Mouse (Mus musculus): Measurements from ENCODE around the gene Olfr654. TPM values are rescaled to one million over a fixed set of nuclear protein-coding genes. Genes with fewer than 3 reads are reported as not detected.

Gene Olfr654
- polyA plus RNA-seq, 1 experiment from 2014 or later = not detected

GRCm38 (mm10) chr7:104603173-104603572, 16.3 kb downstream of the Olfr654 start:
- Histone ChIP-seq H3K27ac (ENCODE audit: low read length) (no peak overlapping the region), H3K4me1 (ENCODE audit: control insufficient read depth, insufficient read depth, low read length) (no peaks in the 10 kb centered on the region), H3K4me2 (ENCODE audit: low read length) (no peak overlapping the region), H3K36me3 (ENCODE audit: control insufficient read depth, insufficient read depth, low read length) (no peaks in the 10 kb centered on the region), H3K9ac (ENCODE audit: low read depth, low read length) (no peak overlapping the region), H3K9me3 (replicated peaks; ENCODE audit: control insufficient read depth, low read length, poor library complexity, severe bottlenecking) (no peaks in the 10 kb centered on the region), H3K4me3 (ENCODE audit: low read depth, low read length) (no peak overlapping the region), H3K27me3 (ENCODE audit: control insufficient read depth, insufficient read depth, low read depth, low read length) (no peaks in the 10 kb centered on the region)
- WGBS = 2% methylated on average over 3 of the region's 3 CpGs
- ATAC-seq = no peak

GRCm38 (mm10) chr7:104604727-104605126, 17.9 kb downstream of the Olfr654 start:
- Histone ChIP-seq H3K4me2 (ENCODE audit: low read length) (no peak overlapping the region), H3K36me3 (ENCODE audit: control insufficient read depth, insufficient read depth, low read length) (no peaks in the 10 kb centered on the region), H3K27ac (ENCODE audit: low read length) (no peak overlapping the region), H3K4me3 (ENCODE audit: low read depth, low read length) (no peak overlapping the region), H3K9me3 (replicated peaks; ENCODE audit: control insufficient read depth, low read length, poor library complexity, severe bottlenecking) (no peaks in the 10 kb centered on the region), H3K4me1 (ENCODE audit: control insufficient read depth, insufficient read depth, low read length) (no peaks in the 10 kb centered on the region), H3K9ac (ENCODE audit: low read depth, low read length) (no peak overlapping the region), H3K27me3 (ENCODE audit: control insufficient read depth, insufficient read depth, low read depth, low read length) (no peaks in the 10 kb centered on the region)
- no peak for ATAC-seq

GRCm38 (mm10) chr7:104613655-104614054, 26.8 kb downstream of the Olfr654 start, which contains the start of gene Olfr656:
TSS of gene Olfr656 (plus strand) at chr7:104613955.
- Histone ChIP-seq H3K4me1 (ENCODE audit: control insufficient read depth, insufficient read depth, low read length) (no peaks in the 10 kb centered on the region), H3K9ac (ENCODE audit: low read depth, low read length) (no peak within 1 kb of the TSS), H3K36me3 (ENCODE audit: control insufficient read depth, insufficient read depth, low read length) (no peaks in the 10 kb centered on the region), H3K4me3 (ENCODE audit: low read depth, low read length) (no peak within 1 kb of the TSS), H3K9me3 (replicated peaks; ENCODE audit: control insufficient read depth, low read length, poor library complexity, severe bottlenecking) (no peaks in the 10 kb centered on the region), H3K4me2 (ENCODE audit: low read length) (no peak within 1 kb of the TSS), H3K27ac (ENCODE audit: low read length) (no peak within 1 kb of the TSS), H3K27me3 (ENCODE audit: control insufficient read depth, insufficient read depth, low read depth, low read length) (no peaks in the 10 kb centered on the region)
- ATAC-seq = no peak
- 66% methylated on average over 4 of the region's 4 CpGs for WGBS

GRCm38 (mm10) chr7:104624494-104624893, 37.7 kb downstream of the Olfr654 start, which contains the start of gene Olfr657:
TSS of gene Olfr657 (plus strand) at chr7:104624794.
- H3K4me1 ChIP-seq (ENCODE audit: control insufficient read depth, insufficient read depth, low read length) = no peaks in the 10 kb centered on the region
- no peaks in the 10 kb centered on the region for H3K27me3 ChIP-seq (ENCODE audit: control insufficient read depth, insufficient read depth, low read depth, low read length)
- no peak within 1 kb of the TSS for H3K27ac ChIP-seq (ENCODE audit: low read length)
- no peak for ATAC-seq
- no peak within 1 kb of the TSS for H3K4me3 ChIP-seq (ENCODE audit: low read depth, low read length)
- no peaks in the 10 kb centered on the region for H3K9me3 ChIP-seq (replicated peaks; ENCODE audit: control insufficient read depth, low read length, poor library complexity, severe bottlenecking)
- H3K9ac ChIP-seq (ENCODE audit: low read depth, low read length) = no peak within 1 kb of the TSS
- no peaks in the 10 kb centered on the region for H3K36me3 ChIP-seq (ENCODE audit: control insufficient read depth, insufficient read depth, low read length)
- no peak within 1 kb of the TSS for H3K4me2 ChIP-seq (ENCODE audit: low read length)

Other genes with a start within 250 kb of the Olfr654 start
- 1.4 and 1.5 TPM in 2 replicates for gene Trim12c, start 233.7 kb upstream of the Olfr654 start, polyA plus RNA-seq (2015; fragmentation: Nextera tagmentation; extraction: Ambion mirVana)
- gene Trim30b, start 217.1 kb upstream of the Olfr654 start, polyA plus RNA-seq (2015; fragmentation: Nextera tagmentation; extraction: Ambion mirVana) = not detected in 2 replicates
- gene Trim30c, start 186.2 kb upstream of the Olfr654 start, polyA plus RNA-seq (2015; fragmentation: Nextera tagmentation; extraction: Ambion mirVana) = not detected in 2 replicates
- gene Trim30a, start 121.8 kb upstream of the Olfr654 start, polyA plus RNA-seq (2015; fragmentation: Nextera tagmentation; extraction: Ambion mirVana) = 0.42 and 0.48 TPM in 2 replicates
- 0.36 and 0.50 TPM in 2 replicates for gene Trim30d, start 79.2 kb upstream of the Olfr654 start, polyA plus RNA-seq (2015; fragmentation: Nextera tagmentation; extraction: Ambion mirVana)
- not detected in 2 replicates for gene Olfr651, start 36.9 kb upstream of the Olfr654 start, polyA plus RNA-seq (2015; fragmentation: Nextera tagmentation; extraction: Ambion mirVana)
- not detected in 2 replicates for gene Olfr652, start 26.1 kb upstream of the Olfr654 start, polyA plus RNA-seq (2015; fragmentation: Nextera tagmentation; extraction: Ambion mirVana)
- gene Olfr653, start 9.7 kb upstream of the Olfr654 start, polyA plus RNA-seq (2015; fragmentation: Nextera tagmentation; extraction: Ambion mirVana) = not detected in 2 replicates
- gene Olfr655, start 14.8 kb downstream of the Olfr654 start, polyA plus RNA-seq (2015; fragmentation: Nextera tagmentation; extraction: Ambion mirVana) = not detected in 2 replicates
- gene Olfr656, start 26.9 kb downstream of the Olfr654 start, polyA plus RNA-seq (2015; fragmentation: Nextera tagmentation; extraction: Ambion mirVana) = not detected in 2 replicates
- not detected in 2 replicates for gene Olfr657, start 37.8 kb downstream of the Olfr654 start, polyA plus RNA-seq (2015; fragmentation: Nextera tagmentation; extraction: Ambion mirVana)
- gene Olfr658, start 60.3 kb downstream of the Olfr654 start, polyA plus RNA-seq (2015; fragmentation: Nextera tagmentation; extraction: Ambion mirVana) = 0.10 and 0.16 TPM in 2 replicates
- gene Olfr659, start 79.7 kb downstream of the Olfr654 start, polyA plus RNA-seq (2015; fragmentation: Nextera tagmentation; extraction: Ambion mirVana) = not detected in 2 replicates
- not detected in 2 replicates for gene Olfr661, start 99.5 kb downstream of the Olfr654 start, polyA plus RNA-seq (2015; fragmentation: Nextera tagmentation; extraction: Ambion mirVana)
- gene Usp17le, start 190.4 kb downstream of the Olfr654 start, polyA plus RNA-seq (2015; fragmentation: Nextera tagmentation; extraction: Ambion mirVana) = not detected in 2 replicates